Mouse (Mus musculus) liver, postnatal 0 days (tissue): ENCODE results near the gene Dennd2a.

Experiments used
- CTCF ChIP-seq: sonication (generic); IDR thresholded peaks from 2 replicates; pipeline ENCODE4 v1.5.1; 2016; ENCODE audit warnings: antibody characterized with exemption, low read depth
- EP300 ChIP-seq: IDR thresholded peaks from 2 replicates; pipeline ENCODE4 v1.6.1; 2016; ENCODE audit warnings: antibody characterized with exemption, low read depth, mild to moderate bottlenecking

DNA sequence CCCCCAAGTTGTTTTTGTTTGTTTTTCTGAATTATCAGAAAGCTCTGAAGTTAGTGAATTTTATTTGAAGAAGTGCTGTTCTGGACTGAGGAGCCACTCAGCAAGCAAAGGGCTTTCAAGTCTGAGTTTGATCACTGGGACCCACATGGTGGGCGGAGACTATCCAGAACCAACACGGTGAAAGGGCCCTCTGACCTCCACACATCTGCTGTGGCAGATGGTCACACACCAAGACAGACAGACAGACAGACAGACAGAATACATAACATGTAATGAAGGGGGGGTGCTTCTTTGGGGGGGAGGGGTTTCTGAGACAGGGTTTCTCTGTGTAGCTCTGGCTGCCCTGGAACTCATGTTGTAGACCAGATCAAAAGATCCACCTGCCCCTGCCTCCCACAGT is 17.1 kb downstream of the Dennd2a start:
- TF ChIP-seq CTCF (no peak), EP300 (no peak)
